Mouse (Mus musculus): ENCODE results near the gene Dhrs3. TPM values are rescaled to one million over a fixed set of nuclear protein-coding genes. Genes with fewer than 3 reads are reported as not detected.

The Dhrs3 gene
- total and polyA plus RNA-seq, 2 experiments from 2014 or later = 39.0 to 45.0 TPM

- Histone ChIP-seq H3K4me2 (ENCODE audit: low read depth, low read length) (no peak overlapping the region), H3K4me3 (ENCODE audit: low read depth, low read length) (no peak overlapping the region), H3K4me1 (ENCODE audit: control insufficient read depth, insufficient read depth) (peaks cover 20% of the 10 kb centered on the region), H3K9me3 (replicated peaks; ENCODE audit: control insufficient read depth, low read length) (no peaks in the 10 kb centered on the region), H3K36me3 (replicated peaks; ENCODE audit: control insufficient read depth, insufficient read depth, low read length) (no peaks in the 10 kb centered on the region), H3K27me3 (ENCODE audit: control insufficient read depth, insufficient read depth, low read length) (no peaks in the 10 kb centered on the region), H3K9ac (replicated peaks; ENCODE audit: low read depth, low read length) (no peak overlapping the region), H3K27ac (ENCODE audit: low read depth) (no peak overlapping the region)
- WGBS = 85% methylated on average over 4 of the region's 4 CpGs
- no peak for TF ChIP-seq EP300 (IDR thresholded peaks at IDR 0.05; ENCODE audit: low read depth)
- TF ChIP-seq CTCF (IDR thresholded peaks at IDR 0.05; ENCODE audit: low read depth) = no peak
- DNase-seq (ENCODE audit: low spot score) (no peak), ATAC-seq (ENCODE audit: insufficient read depth, low read depth) (no peak)
Observed at GRCm38 (mm10) chr4:144957186-144957585, 64.6 kb downstream of the Dhrs3 start.

DNA sequence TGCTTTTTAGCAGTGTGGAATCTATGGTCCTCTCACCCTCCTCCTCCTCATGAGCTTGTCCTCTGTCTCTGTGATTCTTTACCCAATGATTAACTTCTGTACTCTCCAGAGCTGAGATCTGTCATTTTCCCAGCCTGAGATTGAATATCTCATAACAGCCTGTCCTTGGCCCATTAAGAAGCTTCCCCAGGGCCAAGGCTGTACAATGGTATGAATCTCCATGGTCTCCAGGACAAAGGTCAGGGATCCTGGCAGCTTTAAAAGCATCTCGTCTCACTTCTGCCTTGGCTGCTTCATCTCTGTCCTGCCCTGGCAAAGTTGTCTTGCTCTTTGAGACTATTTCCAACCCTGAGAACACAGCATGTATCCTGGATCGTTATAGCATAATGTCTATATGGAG is 65.1 kb downstream of the Dhrs3 start:
- no peak for ATAC-seq (ENCODE audit: insufficient read depth, low read depth)
- no peaks in the 10 kb centered on the region for H3K36me3 ChIP-seq (replicated peaks; ENCODE audit: control insufficient read depth, insufficient read depth, low read length)
- no peak overlapping the region for H3K4me2 ChIP-seq (ENCODE audit: low read depth, low read length)
- 59% methylated on average over 2 of the region's 2 CpGs for WGBS
- no peaks in the 10 kb centered on the region for H3K27me3 ChIP-seq (ENCODE audit: control insufficient read depth, insufficient read depth, low read length)
- peaks cover 16% of the 10 kb centered on the region for H3K4me1 ChIP-seq (ENCODE audit: control insufficient read depth, insufficient read depth)
- H3K9ac ChIP-seq (replicated peaks; ENCODE audit: low read depth, low read length) = no peak overlapping the region
- DNase-seq (ENCODE audit: low spot score) = no peak
- H3K27ac ChIP-seq (ENCODE audit: low read depth) = no peak overlapping the region
- TF ChIP-seq CTCF (IDR thresholded peaks at IDR 0.05; ENCODE audit: low read depth) (no peak), EP300 (IDR thresholded peaks at IDR 0.05; ENCODE audit: low read depth) (no peak)
- no peaks in the 10 kb centered on the region for H3K9me3 ChIP-seq (replicated peaks; ENCODE audit: control insufficient read depth, low read length)
- no peak overlapping the region for H3K4me3 ChIP-seq (ENCODE audit: low read depth, low read length)

DNA sequence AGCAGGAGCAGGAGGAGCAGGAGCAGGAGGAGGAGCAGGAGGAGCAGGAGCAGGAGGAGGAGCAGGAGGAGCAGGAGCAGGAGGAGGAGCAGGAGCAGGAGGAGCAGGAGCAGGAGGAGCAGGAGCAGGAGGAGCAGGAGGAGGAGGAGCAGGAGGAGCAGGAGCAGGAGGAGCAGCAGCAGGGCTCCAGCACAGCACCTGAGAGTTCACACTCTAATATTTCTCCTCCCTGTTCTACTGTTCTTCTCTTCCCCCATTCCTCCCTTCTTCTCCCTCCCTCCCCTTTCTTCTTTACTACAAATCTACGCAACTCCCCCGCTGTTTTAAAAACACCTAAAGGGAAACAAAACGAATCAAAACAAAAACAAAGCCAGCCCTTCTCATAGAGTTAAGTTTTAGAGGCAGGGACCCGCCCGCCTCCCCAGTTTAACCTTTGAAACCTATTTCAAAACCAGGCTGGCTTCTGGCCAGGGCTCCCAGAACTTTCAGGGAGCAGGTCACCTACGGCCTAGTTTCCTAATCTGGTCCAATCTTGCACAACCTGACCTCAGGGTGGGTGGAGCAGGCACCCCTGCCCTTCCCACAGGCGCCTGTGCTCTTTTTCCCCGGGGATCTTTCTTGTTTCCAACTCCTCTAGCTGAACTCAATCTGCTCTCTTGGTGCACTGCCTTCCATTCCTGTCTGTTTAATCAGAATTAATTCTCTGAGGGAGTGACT is 67.7 kb downstream of the Dhrs3 start:
- Histone ChIP-seq H3K4me2 (ENCODE audit: low read depth, low read length) (no peak overlapping the region), H3K4me3 (ENCODE audit: low read depth, low read length) (no peak overlapping the region), H3K9ac (replicated peaks; ENCODE audit: low read depth, low read length) (no peak overlapping the region), H3K27ac (ENCODE audit: low read depth) (peak overlapping the region; percentile 68), H3K27me3 (ENCODE audit: control insufficient read depth, insufficient read depth, low read length) (no peaks in the 10 kb centered on the region), H3K4me1 (ENCODE audit: control insufficient read depth, insufficient read depth) (peaks cover 15% of the 10 kb centered on the region), H3K36me3 (replicated peaks; ENCODE audit: control insufficient read depth, insufficient read depth, low read length) (no peaks in the 10 kb centered on the region), H3K9me3 (replicated peaks; ENCODE audit: control insufficient read depth, low read length) (no peaks in the 10 kb centered on the region)
- ATAC-seq (ENCODE audit: insufficient read depth, low read depth) (peak; percentile 39; the same call in 1 of the 2 replicates), DNase-seq (ENCODE audit: low spot score) (peak; percentile 12)
- 56% methylated on average over 8 of the region's 8 CpGs for WGBS
- TF ChIP-seq EP300 (IDR thresholded peaks at IDR 0.05; ENCODE audit: low read depth) (no peak), CTCF (IDR thresholded peaks at IDR 0.05; ENCODE audit: low read depth) (no peak)

DNA sequence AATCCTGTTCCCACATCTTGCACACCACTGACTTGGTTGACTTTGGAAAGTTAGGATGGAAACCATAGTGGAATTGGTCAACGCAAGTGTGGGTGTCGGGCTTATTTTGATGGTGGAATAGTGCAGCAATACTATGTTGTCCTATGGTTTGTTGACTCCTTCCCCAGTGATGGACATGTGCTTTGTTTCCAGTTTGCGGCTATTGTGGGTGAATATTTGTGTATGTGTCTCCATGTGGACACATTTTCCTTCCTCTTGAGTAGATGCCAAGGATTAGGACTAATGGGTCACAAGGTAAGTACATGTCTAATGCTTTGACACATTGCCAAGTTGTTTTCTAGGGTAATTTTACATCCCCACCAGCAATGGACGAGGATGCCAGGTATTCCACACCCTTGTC is 68.6 kb downstream of the Dhrs3 start:
- H3K36me3 ChIP-seq (replicated peaks; ENCODE audit: control insufficient read depth, insufficient read depth, low read length) = no peaks in the 10 kb centered on the region
- ATAC-seq (ENCODE audit: insufficient read depth, low read depth) (no peak), DNase-seq (ENCODE audit: low spot score) (no peak)
- H3K4me3 ChIP-seq (ENCODE audit: low read depth, low read length) = no peak overlapping the region
- H3K4me2 ChIP-seq (ENCODE audit: low read depth, low read length) = no peak overlapping the region
- H3K27me3 ChIP-seq (ENCODE audit: control insufficient read depth, insufficient read depth, low read length) = no peaks in the 10 kb centered on the region
- no peak overlapping the region for H3K9ac ChIP-seq (replicated peaks; ENCODE audit: low read depth, low read length)
- no peaks in the 10 kb centered on the region for H3K9me3 ChIP-seq (replicated peaks; ENCODE audit: control insufficient read depth, low read length)
- WGBS = 78% methylated on average over 4 of the region's 4 CpGs
- peak overlapping the region; percentile 68; the same call in 1 of the 2 replicates for H3K27ac ChIP-seq (ENCODE audit: low read depth)
- no peak for TF ChIP-seq EP300 (IDR thresholded peaks at IDR 0.05; ENCODE audit: low read depth)
- no peak for TF ChIP-seq CTCF (IDR thresholded peaks at IDR 0.05; ENCODE audit: low read depth)
- peaks cover 15% of the 10 kb centered on the region for H3K4me1 ChIP-seq (ENCODE audit: control insufficient read depth, insufficient read depth)

GRCm38 (mm10) chr4:144961696-144962095 is 69.1 kb downstream of the Dhrs3 start:
- ATAC-seq (ENCODE audit: insufficient read depth, low read depth) (no peak), DNase-seq (ENCODE audit: low spot score) (no peak)
- Histone ChIP-seq H3K4me2 (ENCODE audit: low read depth, low read length) (no peak overlapping the region), H3K4me1 (ENCODE audit: control insufficient read depth, insufficient read depth) (peaks cover 15% of the 10 kb centered on the region), H3K9ac (replicated peaks; ENCODE audit: low read depth, low read length) (no peak overlapping the region), H3K9me3 (replicated peaks; ENCODE audit: control insufficient read depth, low read length) (no peaks in the 10 kb centered on the region), H3K4me3 (ENCODE audit: low read depth, low read length) (no peak overlapping the region), H3K27me3 (ENCODE audit: control insufficient read depth, insufficient read depth, low read length) (no peaks in the 10 kb centered on the region), H3K36me3 (replicated peaks; ENCODE audit: control insufficient read depth, insufficient read depth, low read length) (no peaks in the 10 kb centered on the region), H3K27ac (ENCODE audit: low read depth) (no peak overlapping the region)
- TF ChIP-seq EP300 (IDR thresholded peaks at IDR 0.05; ENCODE audit: low read depth) = no peak
- no peak for TF ChIP-seq CTCF (IDR thresholded peaks at IDR 0.05; ENCODE audit: low read depth)
- WGBS = 86% methylated on average over 3 of the region's 3 CpGs

DNA sequence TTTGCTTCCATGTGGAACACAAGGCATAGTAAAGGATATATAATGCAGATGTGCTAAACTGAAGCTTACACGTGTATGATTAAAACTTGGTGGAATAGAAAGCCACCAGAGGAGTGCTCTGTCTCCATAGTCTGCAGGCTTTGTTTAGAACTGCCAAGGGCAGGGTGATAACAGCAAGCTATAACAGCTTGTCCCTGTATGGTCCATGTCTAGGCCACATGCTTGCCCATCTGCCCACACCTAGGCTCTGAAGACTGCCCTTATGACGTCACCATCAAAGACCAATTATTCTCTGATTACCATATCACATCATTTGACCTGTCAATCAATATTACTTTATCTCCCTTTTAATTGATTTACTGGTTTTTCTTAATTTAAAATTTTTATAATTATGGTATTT is 72.6 kb downstream of the Dhrs3 start:
- H3K9me3 ChIP-seq (replicated peaks; ENCODE audit: control insufficient read depth, low read length) = no peaks in the 10 kb centered on the region
- H3K36me3 ChIP-seq (replicated peaks; ENCODE audit: control insufficient read depth, insufficient read depth, low read length) = no peaks in the 10 kb centered on the region
- H3K27me3 ChIP-seq (ENCODE audit: control insufficient read depth, insufficient read depth, low read length) = no peaks in the 10 kb centered on the region
- no peak overlapping the region for H3K9ac ChIP-seq (replicated peaks; ENCODE audit: low read depth, low read length)
- WGBS = 37% methylated on average over 2 of the region's 2 CpGs
- TF ChIP-seq EP300 (IDR thresholded peaks at IDR 0.05; ENCODE audit: low read depth) = no peak
- TF ChIP-seq CTCF (IDR thresholded peaks at IDR 0.05; ENCODE audit: low read depth) = no peak
- ATAC-seq (ENCODE audit: insufficient read depth, low read depth) (no peak; the same call in 1 of the 2 replicates), DNase-seq (ENCODE audit: low spot score) (no peak)
- no peak overlapping the region for H3K4me3 ChIP-seq (ENCODE audit: low read depth, low read length)
- peaks cover 20% of the 10 kb centered on the region for H3K4me1 ChIP-seq (ENCODE audit: control insufficient read depth, insufficient read depth)
- no peak overlapping the region for H3K27ac ChIP-seq (ENCODE audit: low read depth)
- no peak overlapping the region for H3K4me2 ChIP-seq (ENCODE audit: low read depth, low read length)
